Mouse (Mus musculus) neutrophil, adult 83 days (primary cell): Measurements from ENCODE around the gene Slc35f1. TPM values are rescaled to one million over a fixed set of nuclear protein-coding genes. Genes with fewer than 3 reads are reported as not detected.

Source experiments
- total RNA-seq, 2 experiments: library from RNA; stranded (reverse); gene quantifications; one replicate each; pipeline ENCODE4 v1.2.4; 2023

Gene Slc35f1
- not detected for total RNA-seq

GRCm38 (mm10) chr10:52690334-52690991 lies at the start of gene Slc35f1:
Gene Slc35f1, plus strand, starts transcription at chr10:52690533.

